Mouse (Mus musculus): ENCODE results near the gene Noxo1. TPM values are rescaled to one million over a fixed set of nuclear protein-coding genes. Genes with fewer than 3 reads are reported as not detected.

Gene Noxo1
- polyA plus RNA-seq, 1 experiment = 10.8 TPM

DNA sequence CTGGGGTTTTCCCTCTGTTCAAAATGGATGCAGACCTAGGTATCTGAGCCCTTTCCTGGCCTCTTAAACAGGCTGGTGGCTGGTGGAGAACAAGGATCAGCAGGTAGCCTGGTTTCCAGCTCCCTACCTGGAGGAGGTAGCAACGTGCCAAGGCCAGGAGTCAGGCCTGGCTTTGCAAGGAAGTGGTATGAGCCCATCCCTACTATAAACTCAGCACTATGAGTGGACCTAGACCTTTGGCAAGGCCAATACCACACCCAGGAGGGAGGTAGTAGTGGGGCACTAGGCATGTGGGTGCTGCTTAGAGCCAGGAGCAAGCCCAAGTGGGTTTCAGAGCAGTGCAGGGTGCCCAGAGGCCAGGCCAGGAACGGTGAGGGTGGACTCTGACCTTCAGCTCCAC is 3.4 kb downstream of the Noxo1 start:
- no peak for TF ChIP-seq CTCF (IDR thresholded peaks at IDR 0.05; ENCODE audit: borderline replicate concordance, control insufficient read depth, extremely low read depth, insufficient read depth, low read length, poor library complexity)
- TF ChIP-seq POLR2A (IDR thresholded peaks at IDR 0.05; ENCODE audit: control insufficient read depth, extremely low read depth, insufficient read depth, low read length, poor library complexity) = no peak
- peaks cover 12% of the 10 kb centered on the region for H3K36me3 ChIP-seq (ENCODE audit: control insufficient read depth, insufficient read depth, low read length)
- 92% methylated on average over 2 of the region's 2 CpGs for WGBS
- DNase-seq = no peak
- no peaks in the 10 kb centered on the region for H3K27me3 ChIP-seq (ENCODE audit: control insufficient read depth, insufficient read depth, low read length)
- H3K4me3 ChIP-seq (ENCODE audit: control insufficient read depth, insufficient read depth, low read length) = no peak overlapping the region
- H3K27ac ChIP-seq (ENCODE audit: control insufficient read depth, insufficient read depth, low read length) = no peak overlapping the region
- H3K4me1 ChIP-seq (replicated peaks; ENCODE audit: control insufficient read depth, insufficient read depth, low read length) = peaks cover 17% of the 10 kb centered on the region

DNA sequence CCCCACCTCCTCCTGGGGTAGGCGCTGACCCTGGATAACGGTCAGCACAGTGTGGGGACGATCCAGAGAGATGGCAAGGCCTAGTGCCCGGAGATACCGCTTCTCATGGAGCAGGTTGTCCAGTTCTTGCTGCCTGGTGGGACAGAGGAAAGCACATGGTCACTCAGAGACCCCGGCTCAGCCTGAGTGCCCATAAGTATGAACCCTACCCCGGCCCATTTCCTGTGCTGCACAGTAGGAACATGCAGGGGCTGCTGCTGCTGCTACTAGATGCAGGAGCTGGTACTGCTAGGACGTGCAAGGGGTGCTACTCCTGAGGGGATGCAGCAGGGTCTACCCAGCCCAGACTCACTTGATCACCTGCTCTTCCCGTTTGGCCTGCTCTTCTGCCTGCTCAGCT is 5.2 kb downstream of the Noxo1 start:
- TF ChIP-seq POLR2A (IDR thresholded peaks at IDR 0.05; ENCODE audit: control insufficient read depth, extremely low read depth, insufficient read depth, low read length, poor library complexity) = no peak
- no peak for TF ChIP-seq CTCF (IDR thresholded peaks at IDR 0.05; ENCODE audit: borderline replicate concordance, control insufficient read depth, extremely low read depth, insufficient read depth, low read length, poor library complexity)
- Histone ChIP-seq H3K36me3 (ENCODE audit: control insufficient read depth, insufficient read depth, low read length) (peaks cover 12% of the 10 kb centered on the region), H3K4me1 (replicated peaks; ENCODE audit: control insufficient read depth, insufficient read depth, low read length) (peaks cover 14% of the 10 kb centered on the region), H3K27me3 (ENCODE audit: control insufficient read depth, insufficient read depth, low read length) (no peaks in the 10 kb centered on the region), H3K27ac (ENCODE audit: control insufficient read depth, insufficient read depth, low read length) (no peak overlapping the region), H3K4me3 (ENCODE audit: control insufficient read depth, insufficient read depth, low read length) (no peak overlapping the region)
- no peak for DNase-seq
- 97% methylated on average over 9 of the region's 9 CpGs for WGBS

DNA sequence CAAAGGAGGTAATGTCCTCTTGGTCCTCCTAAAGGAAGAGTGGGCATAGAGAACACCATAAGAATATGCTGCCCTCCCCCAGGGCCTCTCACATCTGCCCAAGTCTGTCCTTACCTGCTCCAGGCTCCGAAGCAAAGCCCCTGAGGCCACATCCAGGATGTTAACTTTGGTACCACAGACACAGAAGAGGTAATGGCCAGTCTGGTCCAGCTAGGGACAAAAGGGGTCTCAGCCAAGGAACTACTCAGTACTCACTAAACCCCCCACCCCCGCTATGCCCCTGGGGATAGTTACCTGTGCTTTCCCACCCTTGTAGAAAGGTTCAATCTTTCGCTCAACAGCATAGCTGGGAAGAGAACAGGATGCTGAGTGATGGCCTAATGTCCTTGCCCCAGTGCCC is 9.8 kb downstream of the Noxo1 start:
- H3K27ac ChIP-seq (ENCODE audit: control insufficient read depth, insufficient read depth, low read length) = no peak overlapping the region
- H3K27me3 ChIP-seq (ENCODE audit: control insufficient read depth, insufficient read depth, low read length) = no peaks in the 10 kb centered on the region
- DNase-seq = no peak
- TF ChIP-seq CTCF (IDR thresholded peaks at IDR 0.05; ENCODE audit: borderline replicate concordance, control insufficient read depth, extremely low read depth, insufficient read depth, low read length, poor library complexity) (no peak), POLR2A (IDR thresholded peaks at IDR 0.05; ENCODE audit: control insufficient read depth, extremely low read depth, insufficient read depth, low read length, poor library complexity) (no peak)
- 97% methylated on average over 3 of the region's 3 CpGs for WGBS
- H3K4me3 ChIP-seq (ENCODE audit: control insufficient read depth, insufficient read depth, low read length) = no peak overlapping the region
- H3K36me3 ChIP-seq (ENCODE audit: control insufficient read depth, insufficient read depth, low read length) = peaks cover 12% of the 10 kb centered on the region
- H3K4me1 ChIP-seq (replicated peaks; ENCODE audit: control insufficient read depth, insufficient read depth, low read length) = no peaks in the 10 kb centered on the region

DNA sequence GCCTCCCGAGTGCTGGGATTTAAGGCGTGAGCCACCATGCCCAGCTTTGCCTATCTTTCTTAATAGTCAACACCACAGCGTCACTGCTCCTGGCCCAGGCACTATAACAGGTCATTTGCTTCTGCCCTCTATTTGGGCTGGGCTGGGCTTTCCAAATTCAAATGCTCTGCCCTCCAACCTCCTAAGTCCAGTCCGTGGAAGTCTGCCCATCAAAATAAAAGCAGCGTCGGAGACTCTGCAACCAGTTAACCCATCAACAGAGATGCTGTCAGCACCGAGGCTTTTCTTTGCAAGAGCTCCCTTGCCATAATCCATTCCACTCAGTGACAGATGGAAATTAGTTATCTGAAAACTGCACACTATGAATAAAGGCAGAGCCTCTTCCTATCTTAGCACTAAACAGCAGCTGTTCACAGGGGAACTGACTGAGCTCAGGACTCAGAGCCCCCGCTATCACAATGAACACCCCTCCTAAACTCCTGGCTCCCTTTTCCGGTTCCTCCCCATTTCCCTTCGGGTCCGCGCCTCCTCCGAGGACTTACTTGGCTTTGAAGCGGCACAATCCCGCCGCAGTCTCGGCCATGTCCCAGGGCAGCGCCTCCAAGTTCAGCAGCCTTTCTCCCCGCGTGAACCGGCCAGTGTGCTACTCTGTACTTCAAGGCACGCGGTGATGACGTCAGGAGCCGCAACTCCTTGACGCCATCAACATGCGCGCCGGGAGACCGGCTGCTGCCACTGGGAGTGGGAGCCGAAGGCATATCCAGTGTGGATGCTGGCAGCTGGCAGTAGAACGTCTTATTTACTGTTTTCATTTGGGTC is 11.2 kb downstream of the Noxo1 start, which contains the start of gene Tbl3:
TSS of gene Tbl3 (minus strand) at position 679 of the 819 bp plus-strand sequence.
- Histone ChIP-seq H3K27me3 (ENCODE audit: control insufficient read depth, insufficient read depth, low read length) (no peaks in the 10 kb centered on the region), H3K4me3 (ENCODE audit: control insufficient read depth, insufficient read depth, low read length) (peak within 1 kb of the TSS; percentile 91), H3K27ac (ENCODE audit: control insufficient read depth, insufficient read depth, low read length) (peak within 1 kb of the TSS; percentile 28; the same call in 1 of the 2 replicates), H3K4me1 (replicated peaks; ENCODE audit: control insufficient read depth, insufficient read depth, low read length) (no peaks in the 10 kb centered on the region), H3K36me3 (ENCODE audit: control insufficient read depth, insufficient read depth, low read length) (peaks cover 7% of the 10 kb centered on the region)
- WGBS = 3% methylated on average over 32 of the region's 32 CpGs
- peak; percentile 91 for DNase-seq
- TF ChIP-seq POLR2A (IDR thresholded peaks at IDR 0.05; ENCODE audit: control insufficient read depth, extremely low read depth, insufficient read depth, low read length, poor library complexity) (peak; percentile 65), CTCF (IDR thresholded peaks at IDR 0.05; ENCODE audit: borderline replicate concordance, control insufficient read depth, extremely low read depth, insufficient read depth, low read length, poor library complexity) (peak; percentile 46; the same call in 1 of the 2 replicates)

DNA sequence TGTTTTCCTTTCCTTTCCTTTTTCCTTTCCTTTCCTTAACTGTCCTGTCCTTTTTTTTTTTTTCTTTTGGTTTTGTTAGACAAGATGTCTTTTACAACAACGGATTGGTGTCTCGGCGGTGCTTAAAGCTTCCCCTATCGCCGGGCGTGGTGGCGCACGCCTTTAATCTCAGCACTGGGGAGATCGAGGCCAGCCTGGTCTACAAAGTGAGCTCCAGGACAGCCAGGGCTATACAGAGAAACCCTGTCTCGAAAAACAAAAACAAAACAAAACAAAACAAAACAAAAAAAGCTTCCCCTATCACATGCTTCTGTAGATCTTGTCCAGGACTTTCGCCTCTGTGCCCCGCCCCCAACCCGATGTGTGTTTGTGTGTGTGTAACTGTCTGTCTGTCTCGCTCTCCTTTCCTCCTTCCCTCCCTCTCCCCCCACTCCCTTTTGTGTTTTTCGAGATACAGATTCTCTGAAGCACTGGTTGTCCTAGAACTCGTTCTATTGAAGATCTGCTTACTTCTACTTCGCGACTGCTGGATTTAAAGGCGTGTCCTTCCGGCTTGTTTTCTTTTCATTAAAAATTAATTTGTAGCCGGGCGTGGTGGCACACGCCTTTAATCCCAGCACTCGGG is 11.9 kb downstream of the Noxo1 start:
- Histone ChIP-seq H3K4me1 (replicated peaks; ENCODE audit: control insufficient read depth, insufficient read depth, low read length) (no peaks in the 10 kb centered on the region), H3K27me3 (ENCODE audit: control insufficient read depth, insufficient read depth, low read length) (no peaks in the 10 kb centered on the region), H3K36me3 (ENCODE audit: control insufficient read depth, insufficient read depth, low read length) (peaks cover 5% of the 10 kb centered on the region), H3K27ac (ENCODE audit: control insufficient read depth, insufficient read depth, low read length) (peak overlapping the region; percentile 28; the same call in 1 of the 2 replicates), H3K4me3 (ENCODE audit: control insufficient read depth, insufficient read depth, low read length) (peak overlapping the region; percentile 91)
- WGBS = 1% methylated on average over 24 of the region's 24 CpGs
- TF ChIP-seq CTCF (IDR thresholded peaks at IDR 0.05; ENCODE audit: borderline replicate concordance, control insufficient read depth, extremely low read depth, insufficient read depth, low read length, poor library complexity) = no peak
- DNase-seq = no peak

DNA sequence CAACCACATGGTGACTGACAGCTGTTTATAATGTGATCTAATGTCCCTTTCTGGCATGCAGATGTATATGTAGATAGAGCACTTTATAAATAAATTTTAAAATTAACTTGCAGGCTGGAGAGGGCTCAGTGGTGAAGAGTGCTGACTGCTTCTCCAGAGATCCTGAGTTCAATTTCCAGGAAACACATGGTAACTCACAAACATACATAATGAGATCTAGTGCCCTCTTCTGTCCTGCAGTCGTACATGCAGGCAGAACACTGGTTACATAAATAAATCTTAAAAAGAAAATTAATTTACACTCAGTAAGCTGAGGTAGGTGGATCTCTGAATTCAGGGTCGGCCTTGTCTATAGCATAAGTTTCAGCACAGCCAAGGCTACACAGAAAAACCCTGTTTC is 12.6 kb downstream of the Noxo1 start:
- TF ChIP-seq CTCF (IDR thresholded peaks at IDR 0.05; ENCODE audit: borderline replicate concordance, control insufficient read depth, extremely low read depth, insufficient read depth, low read length, poor library complexity) = no peak
- TF ChIP-seq POLR2A (IDR thresholded peaks at IDR 0.05; ENCODE audit: control insufficient read depth, extremely low read depth, insufficient read depth, low read length, poor library complexity) = no peak
- H3K4me1 ChIP-seq (replicated peaks; ENCODE audit: control insufficient read depth, insufficient read depth, low read length) = no peaks in the 10 kb centered on the region
- DNase-seq = no peak
- no peaks in the 10 kb centered on the region for H3K27me3 ChIP-seq (ENCODE audit: control insufficient read depth, insufficient read depth, low read length)
- WGBS = 19% methylated on average over 2 of the region's 2 CpGs
- H3K27ac ChIP-seq (ENCODE audit: control insufficient read depth, insufficient read depth, low read length) = no peak overlapping the region
- H3K4me3 ChIP-seq (ENCODE audit: control insufficient read depth, insufficient read depth, low read length) = no peak overlapping the region
- H3K36me3 ChIP-seq (ENCODE audit: control insufficient read depth, insufficient read depth, low read length) = peaks cover 5% of the 10 kb centered on the region
